Mouse (Mus musculus) erythroblast, embryonic 14.5 days (primary cell): Measurements from ENCODE around the gene Ddi2. TPM values are rescaled to one million over a fixed set of nuclear protein-coding genes. Genes with fewer than 3 reads are reported as not detected.

Experiments used
- H3K27me3 ChIP-seq: 2 replicates; pipeline ENCODE4 v1.6.1; 2012; ENCODE audit warnings: inconsistent platforms; ENCODE audit not compliant: control insufficient read depth
- H3K36me3 ChIP-seq: 2 replicates; pipeline ENCODE4 v1.6.1; 2012; ENCODE audit warnings: mild to moderate bottlenecking, inconsistent platforms; ENCODE audit not compliant: control insufficient read depth
- H3K4me1 ChIP-seq: 2 replicates; pipeline ENCODE4 v1.6.1; 2012; ENCODE audit warnings: inconsistent platforms; ENCODE audit not compliant: control insufficient read depth
- H3K4me3 ChIP-seq: replicated peaks from 2 replicates; pipeline ENCODE3; 2012; ENCODE audit warnings: moderate library complexity, mild to moderate bottlenecking, inconsistent platforms
- H3K9me3 ChIP-seq: 2 replicates; pipeline ENCODE4 v1.6.1; 2012; ENCODE audit warnings: low read length, inconsistent platforms, mixed read lengths; ENCODE audit not compliant: control insufficient read depth
- GATA1 ChIP-seq: IDR thresholded peaks from 2 replicates; pipeline ENCODE4 v1.6.1; 2012; ENCODE audit warnings: low read length, inconsistent platforms, mixed read lengths
- TAL1 ChIP-seq: IDR thresholded peaks from 3 replicates; pipeline ENCODE4 v1.6.1; 2012; ENCODE audit warnings: low read length, inconsistent platforms, mixed read lengths
- polyA plus RNA-seq: library from polyadenylated mRNA; stranded (reverse); fragments of >175 nt; gene quantifications from 2 replicates; pipeline ENCODE4 v1.2.3, GENCODE M21; 2012

Ddi2 gene
- polyA plus RNA-seq, 1 experiment: 0.58 TPM

DNA sequence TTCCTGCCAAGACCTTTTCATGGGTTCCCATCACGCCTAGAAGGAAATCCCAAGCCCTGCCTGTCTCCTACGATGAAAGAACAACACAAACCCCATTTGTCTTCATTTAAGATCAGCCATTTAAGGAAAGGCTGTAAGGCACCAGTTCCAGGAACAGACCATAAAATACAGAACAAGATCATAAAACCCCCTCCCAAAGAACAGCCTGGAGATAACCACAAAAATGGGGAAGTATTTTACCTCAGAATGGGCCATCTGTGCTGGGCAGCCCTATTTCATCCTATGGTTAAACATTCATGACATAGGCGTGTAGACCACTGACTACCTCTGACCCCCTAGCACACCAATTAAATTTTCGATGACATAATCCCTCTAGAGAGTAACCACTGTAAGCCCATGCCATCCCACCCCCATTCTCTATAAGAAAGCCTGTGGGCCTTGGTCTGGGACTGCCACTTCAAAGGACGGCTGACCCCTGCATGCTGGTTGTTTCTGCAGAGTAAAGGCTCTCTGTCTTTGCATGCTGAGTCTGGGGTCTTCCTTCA, 9.5 kb downstream of the Ddi2 start:
- H3K36me3 ChIP-seq: peaks cover 99% of the 10 kb centered on the region
- no peaks in the 10 kb centered on the region for H3K27me3 ChIP-seq
- H3K4me3 ChIP-seq: no peak overlapping the region
- H3K9me3 ChIP-seq: no peaks in the 10 kb centered on the region
- TF ChIP-seq TAL1 (no peak), GATA1 (no peak)
- peaks cover 25% of the 10 kb centered on the region for H3K4me1 ChIP-seq

DNA sequence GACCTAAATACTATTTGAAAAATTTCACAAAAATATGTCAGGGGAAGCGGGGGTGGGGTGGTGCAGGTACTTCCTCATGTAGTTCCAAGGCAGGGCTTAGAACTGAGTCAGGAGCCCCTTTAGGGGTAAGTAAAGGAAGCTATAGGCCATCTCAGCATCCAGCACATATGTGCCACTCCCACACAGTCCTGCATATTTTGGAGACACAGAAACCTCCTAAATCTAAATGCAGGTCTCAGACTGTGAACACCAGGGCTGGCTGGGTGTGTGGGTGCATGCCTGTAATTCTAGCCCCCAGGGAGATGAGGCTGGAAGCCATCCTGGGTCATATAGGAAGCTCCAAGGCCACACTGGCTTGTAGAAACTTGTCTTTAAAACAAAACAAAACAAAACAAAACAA, 12.0 kb downstream of the Ddi2 start:
- no peaks in the 10 kb centered on the region for H3K9me3 ChIP-seq
- no peaks in the 10 kb centered on the region for H3K27me3 ChIP-seq
- no peak for TF ChIP-seq TAL1
- no peak for TF ChIP-seq GATA1
- H3K4me1 ChIP-seq: peaks cover 14% of the 10 kb centered on the region
- no peak overlapping the region for H3K4me3 ChIP-seq
- H3K36me3 ChIP-seq: peaks cover 99% of the 10 kb centered on the region

DNA sequence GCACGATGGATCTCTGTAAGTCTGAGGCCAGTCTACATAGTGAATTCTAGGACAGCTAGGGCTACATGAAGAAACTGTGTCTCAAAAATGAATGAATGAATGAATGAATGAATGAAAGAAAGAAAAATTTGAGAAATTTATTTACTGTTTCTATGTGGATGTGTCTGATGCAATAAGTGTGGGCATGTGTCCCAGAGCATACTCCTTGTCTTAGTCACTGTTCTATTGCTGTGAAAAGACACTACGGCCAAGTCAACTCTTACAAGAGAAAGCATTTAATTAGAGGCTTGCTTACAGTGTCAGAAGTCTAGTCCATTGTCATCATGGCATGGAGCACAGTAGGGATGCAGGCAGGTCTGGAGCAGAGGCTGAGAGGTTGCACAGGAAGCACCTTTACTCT, 14.2 kb downstream of the Ddi2 start:
- Histone ChIP-seq H3K4me3 (no peak overlapping the region), H3K27me3 (no peaks in the 10 kb centered on the region), H3K9me3 (no peaks in the 10 kb centered on the region), H3K4me1 (no peaks in the 10 kb centered on the region; the same call in none of the 2 replicates), H3K36me3 (peaks cover 100% of the 10 kb centered on the region)
- TF ChIP-seq TAL1 (no peak), GATA1 (no peak)

- no peaks in the 10 kb centered on the region for H3K27me3 ChIP-seq
- peaks cover 100% of the 10 kb centered on the region for H3K36me3 ChIP-seq
- no peak overlapping the region for H3K4me3 ChIP-seq
- H3K9me3 ChIP-seq: no peaks in the 10 kb centered on the region
- H3K4me1 ChIP-seq: no peaks in the 10 kb centered on the region; the same call in 1 of the 2 replicates
- TF ChIP-seq GATA1 (no peak), TAL1 (no peak)
These were observed 15.2 kb downstream of the Ddi2 start for GRCm38 (mm10) chr4:141708005-141708404.

DNA sequence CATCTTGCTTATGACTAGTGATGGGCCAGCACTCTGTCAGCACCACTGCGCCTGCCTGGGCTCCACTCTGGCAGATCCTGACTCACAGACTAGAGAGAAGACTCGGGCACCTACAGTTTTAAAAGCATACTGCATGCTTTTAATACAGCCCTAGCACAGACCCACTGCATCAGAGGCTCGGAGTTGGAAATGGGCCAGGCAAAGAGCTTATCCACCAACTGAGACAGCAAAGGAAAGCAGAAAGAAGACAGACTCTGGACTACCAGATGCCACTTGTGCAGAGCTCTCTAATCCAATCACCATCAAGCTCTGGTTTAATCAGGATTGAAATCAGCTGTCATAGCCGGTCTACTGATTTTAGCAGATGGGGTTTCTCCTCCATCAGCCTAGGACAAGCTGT, 17.9 kb downstream of the Ddi2 start:
- no peak overlapping the region for H3K4me3 ChIP-seq
- H3K36me3 ChIP-seq: peaks cover 100% of the 10 kb centered on the region
- no peaks in the 10 kb centered on the region for H3K27me3 ChIP-seq
- TF ChIP-seq GATA1 (no peak), TAL1 (no peak)
- no peaks in the 10 kb centered on the region for H3K9me3 ChIP-seq
- H3K4me1 ChIP-seq: no peaks in the 10 kb centered on the region

DNA sequence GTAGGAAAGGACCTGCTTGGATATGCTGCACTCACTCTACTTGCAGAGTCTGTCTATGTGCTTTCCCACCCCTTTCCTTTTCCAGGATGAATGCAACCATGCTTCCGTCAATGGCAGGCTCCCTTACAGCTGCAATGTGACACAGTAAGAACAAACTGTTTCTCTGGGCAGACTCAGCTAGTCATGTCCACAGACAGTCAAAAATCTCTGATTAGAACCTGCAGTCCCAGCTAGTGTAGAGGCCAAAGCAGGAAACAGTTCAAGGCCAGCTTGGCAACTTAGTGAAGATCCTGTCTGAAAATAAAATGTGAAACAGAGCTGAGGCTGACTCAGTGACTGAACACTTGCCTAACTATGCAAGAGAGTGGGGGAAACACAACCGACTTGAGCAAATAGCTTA, 18.6 kb downstream of the Ddi2 start:
- no peaks in the 10 kb centered on the region for H3K9me3 ChIP-seq
- no peaks in the 10 kb centered on the region; the same call in 1 of the 2 replicates for H3K4me1 ChIP-seq
- no peaks in the 10 kb centered on the region for H3K27me3 ChIP-seq
- no peak overlapping the region for H3K4me3 ChIP-seq
- H3K36me3 ChIP-seq: peaks cover 100% of the 10 kb centered on the region
- TF ChIP-seq GATA1: no peak
- no peak for TF ChIP-seq TAL1

GRCm38 (mm10) chr4:141694719-141695118, 28.5 kb downstream of the Ddi2 start:
- Histone ChIP-seq H3K4me1 (peaks cover 3% of the 10 kb centered on the region), H3K4me3 (no peak overlapping the region), H3K36me3 (peaks cover 99% of the 10 kb centered on the region), H3K9me3 (no peaks in the 10 kb centered on the region), H3K27me3 (no peaks in the 10 kb centered on the region)
- TF ChIP-seq GATA1 (no peak), TAL1 (no peak)

GRCm38 (mm10) chr4:141688505-141688904, 34.7 kb downstream of the Ddi2 start:
- Histone ChIP-seq H3K4me1 (peaks cover 4% of the 10 kb centered on the region), H3K27me3 (no peaks in the 10 kb centered on the region), H3K4me3 (no peak overlapping the region), H3K36me3 (peaks cover 95% of the 10 kb centered on the region), H3K9me3 (no peaks in the 10 kb centered on the region)
- TF ChIP-seq GATA1: no peak
- TF ChIP-seq TAL1: no peak

GRCm38 (mm10) chr4:141686525-141686924, 36.7 kb downstream of the Ddi2 start:
- TF ChIP-seq GATA1 (no peak), TAL1 (no peak)
- Histone ChIP-seq H3K4me1 (peaks cover 6% of the 10 kb centered on the region), H3K9me3 (no peaks in the 10 kb centered on the region), H3K27me3 (no peaks in the 10 kb centered on the region), H3K4me3 (no peak overlapping the region), H3K36me3 (peaks cover 95% of the 10 kb centered on the region)

DNA sequence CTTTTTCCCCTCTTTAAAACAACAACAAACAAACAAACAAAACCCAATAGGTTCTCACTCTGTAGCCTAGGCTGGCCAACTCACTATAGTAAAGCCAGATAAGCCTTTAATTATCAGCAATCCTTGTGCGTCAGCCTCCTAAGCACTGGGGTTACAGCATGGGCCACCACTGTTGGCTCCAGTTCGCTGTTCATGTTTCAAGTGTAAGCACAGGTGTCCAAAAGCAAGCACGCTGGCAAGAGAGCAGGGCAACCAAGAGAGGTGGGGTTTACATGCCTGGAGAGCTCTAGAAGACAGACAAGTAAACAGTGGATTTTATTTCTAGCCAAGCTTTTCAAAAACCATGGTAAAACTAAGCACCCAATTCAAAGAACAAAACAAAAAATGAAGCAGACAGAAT, 37.1 kb downstream of the Ddi2 start:
- Histone ChIP-seq H3K4me1 (peaks cover 6% of the 10 kb centered on the region), H3K27me3 (no peaks in the 10 kb centered on the region), H3K4me3 (no peak overlapping the region), H3K9me3 (no peaks in the 10 kb centered on the region), H3K36me3 (peaks cover 95% of the 10 kb centered on the region)
- no peak for TF ChIP-seq TAL1
